Mouse (Mus musculus): ENCODE measurements at regions not wholly inside any gene's neighbourhood (a gene's known extent, or its start where the extent isn't known, plus 50 kb on each side); places are given as distances from the start of the nearest gene placed in this dataset.

DNA sequence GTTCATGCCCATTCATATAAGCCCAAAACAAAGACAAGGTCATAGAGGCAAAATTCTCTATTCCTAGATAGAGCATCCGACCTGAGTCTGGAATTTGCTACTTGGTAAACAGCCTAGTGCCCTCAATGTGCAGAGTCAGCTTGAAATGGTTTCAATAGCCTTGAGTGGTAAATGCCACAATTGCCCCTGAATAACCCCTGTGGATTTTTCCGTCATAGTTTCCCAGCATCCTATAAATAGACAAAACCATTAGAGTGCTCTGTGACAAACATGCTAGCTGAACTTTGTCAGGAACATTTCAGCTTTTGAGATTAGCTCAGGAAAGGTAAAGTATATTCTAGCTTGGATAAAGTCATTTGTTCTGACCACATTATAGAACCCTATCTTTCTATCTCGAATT lies 727.0 kb upstream of the Tbl1xr1 start:
- TF ChIP-seq HCFC1 (IDR thresholded peaks at IDR 0.05; ENCODE audit: borderline replicate concordance, insufficient read depth, low read length) (no peak), ZC3H11A (IDR thresholded peaks at IDR 0.05; ENCODE audit: borderline replicate concordance, low read depth, low read length) (no peak), MAFK (IDR thresholded peaks at IDR 0.05; ENCODE audit: insufficient read depth, low read depth, low read length) (no peak), ZNF384 (IDR thresholded peaks at IDR 0.05; ENCODE audit: low read depth, low read length) (no peak)

Measured in ES-E14 (cell line).